Mouse (Mus musculus) spleen, adult 2 months (tissue): ENCODE measurements around the gene Eef1akmt3.

Experiments
- CTCF ChIP-seq: fragments of 200-500 bp; IDR thresholded peaks from 2 replicates; pipeline ENCODE4 v1.5.1; 2011; ENCODE audit warnings: mild to moderate bottlenecking, inconsistent platforms; ENCODE audit not compliant: insufficient read depth, insufficient read length, insufficient replicate concordance; ENCODE audit errors: extremely low read depth
- POLR2A ChIP-seq: fragments of 200-500 bp; IDR thresholded peaks from 2 replicates; pipeline ENCODE4 v1.6.1; 2011; ENCODE audit warnings: low read depth, low read length, inconsistent platforms

GRCm38 (mm10) chr10:127047954-127048353, 6.6 kb upstream of the Eef1akmt3 start, which contains the start of gene Cyp27b1:
- TF ChIP-seq CTCF (no peak), POLR2A (no peak)
